ENCODE assay signal across 24 mouse cellular contexts in genomic region chr1:102687367-102688070, GRCm38 (mm10).
DNase-seq lines count a peak whose midpoint lies in the region; ATAC-seq lines count a peak whose summit lies in the region.
"Had no signal": no experiment of that assay in that cellular context is flagged by ENCODE, and none has a peak within 500 bp of the region (broad histone marks: within the 10 kb centered on the region; RNA-seq: fewer than 3 reads in every experiment).

No protein-coding gene starts in this region.

- H3K9me3 ChIP-seq in heart, embryonic 10.5 days: no peaks in the 10 kb centered on the region
- no peaks in the 10 kb centered on the region for H3K9me3 ChIP-seq in heart, embryonic 13.5 days
- no peaks in the 10 kb centered on the region for H3K9me3 ChIP-seq in heart, embryonic 16.5 days (replicated peaks; ENCODE audit: control insufficient read depth, low read length)
- H3K9me3 ChIP-seq: forebrain, embryonic 10.5 days; forebrain, embryonic 13.5 days; hindbrain, embryonic 10.5 days; hindbrain, embryonic 13.5 days; intestine, embryonic 15.5 days had no signal

- no peaks in the 10 kb centered on the region for H3K36me3 ChIP-seq in heart, embryonic 10.5 days
- H3K36me3 ChIP-seq in heart, embryonic 13.5 days: no peaks in the 10 kb centered on the region
- no peaks in the 10 kb centered on the region for H3K36me3 ChIP-seq in heart, embryonic 16.5 days (ENCODE audit: control insufficient read depth, insufficient read depth)
- H3K36me3 ChIP-seq: forebrain, embryonic 10.5 days; hindbrain, embryonic 10.5 days; hindbrain, embryonic 13.5 days; intestine, embryonic 15.5 days had no signal

- no peak overlapping the region for H3K4me3 ChIP-seq in heart, embryonic 10.5 days
- no peak overlapping the region for H3K4me3 ChIP-seq in heart, embryonic 13.5 days
- no peak overlapping the region for H3K4me3 ChIP-seq in heart, embryonic 16.5 days (ENCODE audit: low read length)
- H3K4me3 ChIP-seq: forebrain, embryonic 10.5 days; forebrain, embryonic 13.5 days; hindbrain, embryonic 10.5 days; hindbrain, embryonic 13.5 days; intestine, embryonic 15.5 days had no signal

- H3K27me3 ChIP-seq in heart, embryonic 10.5 days (ENCODE audit: insufficient read depth, poor library complexity, severe bottlenecking): no peaks in the 10 kb centered on the region
- no peaks in the 10 kb centered on the region for H3K27me3 ChIP-seq in heart, embryonic 13.5 days (replicated peaks)
- no peaks in the 10 kb centered on the region for H3K27me3 ChIP-seq in heart, embryonic 16.5 days (ENCODE audit: control insufficient read depth, insufficient read depth, low read length)
- H3K27me3 ChIP-seq: forebrain, embryonic 13.5 days; hindbrain, embryonic 13.5 days; intestine, embryonic 15.5 days; Patski had no signal

- peak; percentile 87 for DNase-seq in heart, embryonic 10.5 days (ENCODE audit: low spot score)
- no peak for DNase-seq in heart, adult 18-20 months
- no peak for DNase-seq in heart, postnatal 36 days
- DNase-seq in heart, adult 9 months (ENCODE audit: low spot score in 2 of 2): no peak
- peak; percentile 7 for DNase-seq in Muller cell, postnatal 12 days (ENCODE audit: inconsistent ontology term)
- DNase-seq: adrenal gland, postnatal 10 days; adrenal gland, postnatal 36 days; cerebellum, adult 18-20 months; cerebellum, adult 9-10 months; cerebellum, postnatal 14 days; gastrocnemius, postnatal 10 days; gastrocnemius, postnatal 36 days; heart, postnatal 10 days; kidney, adult 11 months had no signal

- no peak overlapping the region for H3K4me2 ChIP-seq in heart, embryonic 13.5 days
- no peak overlapping the region for H3K4me2 ChIP-seq in heart, embryonic 16.5 days (ENCODE audit: low read depth, low read length)
- H3K4me2 ChIP-seq: forebrain, embryonic 13.5 days; hindbrain, embryonic 13.5 days; intestine, embryonic 15.5 days had no signal

- ATAC-seq in heart, embryonic 13.5 days (ENCODE audit: extremely low read depth, insufficient number of reproducible peaks, low FRiP score, low TSS enrichment): peak; percentile 46; the same call in 1 of the 2 replicates
- peak; percentile 41 for ATAC-seq in heart, embryonic 16.5 days (replicated peaks; ENCODE audit: extremely low read depth, insufficient read depth, low FRiP score)
- ATAC-seq: forebrain, embryonic 13.5 days; forebrain, embryonic 16.5 days; hindbrain, embryonic 16.5 days; intestine, embryonic 15.5 days; Patski had no signal

- H3K4me1 ChIP-seq in heart, embryonic 10.5 days: no peaks in the 10 kb centered on the region
- H3K4me1 ChIP-seq in heart, embryonic 13.5 days: peaks cover 9% of the 10 kb centered on the region
- no peaks in the 10 kb centered on the region for H3K4me1 ChIP-seq in heart, embryonic 16.5 days (ENCODE audit: control insufficient read depth, insufficient read depth, low read length)
- H3K4me1 ChIP-seq: forebrain, embryonic 10.5 days; forebrain, embryonic 13.5 days; hindbrain, embryonic 10.5 days; hindbrain, embryonic 13.5 days; intestine, embryonic 15.5 days had no signal

- H3K27ac ChIP-seq in heart, embryonic 10.5 days: 0 out of 2 replicates have a peak overlapping the region, but pooled peaks have one; percentile 22
- no peak overlapping the region for H3K27ac ChIP-seq in heart, embryonic 13.5 days (replicated peaks)
- H3K27ac ChIP-seq in heart, embryonic 16.5 days (ENCODE audit: low read length): no peak overlapping the region
- H3K27ac ChIP-seq: forebrain, embryonic 10.5 days; forebrain, embryonic 13.5 days; hindbrain, embryonic 10.5 days; hindbrain, embryonic 13.5 days; intestine, embryonic 15.5 days had no signal

- 39% methylated on average over 2 of the region's 2 CpGs for WGBS in heart, embryonic 10.5 days
- WGBS in heart, embryonic 13.5 days: 28% methylated on average over 2 of the region's 2 CpGs
- 36% methylated on average over 2 of the region's 2 CpGs for WGBS in heart, embryonic 16.5 days

- no peak overlapping the region for H3K9ac ChIP-seq in heart, embryonic 13.5 days
- H3K9ac ChIP-seq in heart, embryonic 16.5 days (ENCODE audit: low read length): no peak overlapping the region
- H3K9ac ChIP-seq: forebrain, embryonic 13.5 days; hindbrain, embryonic 13.5 days; intestine, embryonic 15.5 days had no signal

- intact Hi-C loops in heart, postnatal 36 days (cut with DNase I): no loop called here

Comparison
In these comparisons a context has a peak if more than half of its experiments do, and no peak if none do; other contexts are left out.
1. DNase-seq: peak in heart, embryonic 10.5 days (single experiment) and Muller cell, postnatal 12 days (single experiment); none in heart, adult 18-20 months (0 of 2), heart, postnatal 36 days (0 of 2) and heart, adult 9 months (0 of 2).